ENCODE assay signal across 8 mouse cellular contexts in the genomic region with DNA sequence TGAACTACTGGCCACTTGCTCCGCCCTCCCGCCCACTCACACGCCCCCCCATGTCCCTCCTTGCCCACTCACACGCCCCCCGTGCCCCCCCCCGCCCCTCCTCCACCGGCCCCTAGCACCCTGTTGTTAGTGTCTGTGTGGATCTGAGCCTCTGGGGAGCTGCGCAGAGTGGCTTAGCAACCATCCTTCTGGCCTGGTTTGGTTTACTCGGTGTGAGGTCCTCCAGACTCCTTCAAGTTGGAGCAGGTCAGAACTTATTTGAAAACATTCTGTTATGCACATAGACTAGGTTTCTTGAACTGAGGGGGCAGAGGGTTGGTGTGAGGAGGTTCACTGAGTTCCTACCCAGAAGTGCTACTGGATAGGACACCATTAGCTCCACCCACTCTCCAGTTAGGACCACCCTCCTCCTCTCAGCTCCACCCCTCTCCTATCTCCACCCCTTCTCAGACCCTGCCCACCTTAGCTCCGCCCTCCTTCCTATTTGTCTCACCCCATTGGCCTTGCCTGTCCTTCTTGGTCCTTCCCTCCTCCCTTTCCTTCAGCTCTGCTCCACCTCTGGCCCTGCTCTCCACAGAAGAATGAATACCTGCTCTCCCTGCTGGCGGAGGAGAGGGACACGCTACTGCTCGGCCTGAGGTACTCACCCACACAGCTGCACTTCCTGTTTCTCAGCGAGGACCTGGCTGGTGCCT. TPM values are rescaled to one million over a fixed set of nuclear protein-coding genes. Genes with fewer than 3 reads are reported as not detected.
DNase-seq lines count a peak whose midpoint lies in the region; ATAC-seq and TF ChIP-seq lines count a peak whose summit lies in the region.

No protein-coding gene starts in this region.

- H3K4me3 ChIP-seq in heart, embryonic 14.5 days (ENCODE audit: control insufficient read depth in 1 of 2, insufficient read depth in 1 of 2, low read depth in 1 of 2, low read length in 2 of 2): no peak overlapping the region
- H3K4me3 ChIP-seq in stomach, embryonic 16.5 days (replicated peaks; ENCODE audit: low read length): peak overlapping the region; percentile 35
- H3K4me3 ChIP-seq in left cerebral cortex, adult 2 months: no peak overlapping the region

- H3K27ac ChIP-seq in heart, embryonic 14.5 days (replicated peaks in 1 of 2; ENCODE audit: control insufficient read depth in 1 of 2, insufficient read depth in 1 of 2, low read depth in 2 of 2, low read length in 2 of 2): no peak overlapping the region
- H3K27ac ChIP-seq in stomach, embryonic 16.5 days (ENCODE audit: low read length): peak overlapping the region; percentile 25; the same call in 1 of the 2 replicates
- no peak overlapping the region for H3K27ac ChIP-seq in left cerebral cortex, adult 2 months

- peak; percentile 74 to 80 for DNase-seq in adrenal gland, adult (ENCODE audit: inconsistent age in 2 of 2, low spot score in 1 of 2)
- DNase-seq in adrenal gland, postnatal 4 days (ENCODE audit: low spot score in 2 of 2): no peak
- DNase-seq in cerebellum, adult 9-10 months: peak; percentile 47
- peak; percentile 67 to 72 for DNase-seq in kidney, postnatal 36 days
- no peak for DNase-seq in left cerebral cortex, adult 2 months (ENCODE audit: extremely low spot score in 1 of 2, low spot score in 2 of 2)

- no peak for ATAC-seq in heart, embryonic 14.5 days (ENCODE audit: insufficient number of reproducible peaks, insufficient read depth, low FRiP score, low read depth)
- peak; percentile 99 for ATAC-seq in megakaryocyte-erythroid progenitor cell, adult 5-6 weeks (replicated peaks; ENCODE audit: low FRiP score, low TSS enrichment, poor library complexity, severe bottlenecking)
- ATAC-seq in stomach, embryonic 16.5 days (ENCODE audit: insufficient read depth, low FRiP score): peak; percentile 93

- no peaks in the 10 kb centered on the region for H3K27me3 ChIP-seq in heart, embryonic 14.5 days (ENCODE audit: control insufficient read depth, insufficient read depth, low read length)
- H3K27me3 ChIP-seq in stomach, embryonic 16.5 days (ENCODE audit: control insufficient read depth, insufficient read depth, low read length): no peaks in the 10 kb centered on the region

- no peaks in the 10 kb centered on the region; a peak in 1 of 4 replicates for H3K4me1 ChIP-seq in heart, embryonic 14.5 days (ENCODE audit: control insufficient read depth in 2 of 2, insufficient read depth in 2 of 2, low read length in 2 of 2)
- no peaks in the 10 kb centered on the region for H3K4me1 ChIP-seq in stomach, embryonic 16.5 days (ENCODE audit: control insufficient read depth, insufficient read depth, low read length)

- TF ChIP-seq CTCF in left cerebral cortex, adult 2 months (IDR thresholded peaks at IDR 0.05): no peak

- intact Hi-C loops in left cerebral cortex, adult 2 months (cut with DNase I): loop anchor here (5.0 kb wide), 1 partner anchor 67 kb away; the partner anchor contains the start of genes Gm19668 and Gm9639

- peak overlapping the region; percentile 31; the same call in 1 of the 2 replicates for H3K4me2 ChIP-seq in heart, embryonic 14.5 days (ENCODE audit: low read length)
- peak overlapping the region; percentile 51 for H3K4me2 ChIP-seq in stomach, embryonic 16.5 days (ENCODE audit: low read depth, low read length)

- no peak overlapping the region for H3K9ac ChIP-seq in heart, embryonic 14.5 days (ENCODE audit: low read length)
- peak overlapping the region; percentile 60 for H3K9ac ChIP-seq in stomach, embryonic 16.5 days (ENCODE audit: low read length)

- no peaks in the 10 kb centered on the region for H3K36me3 ChIP-seq in heart, embryonic 14.5 days (ENCODE audit: control insufficient read depth, insufficient read depth, low read length)
- no peaks in the 10 kb centered on the region for H3K36me3 ChIP-seq in stomach, embryonic 16.5 days (ENCODE audit: control insufficient read depth, insufficient read depth, low read length)

- WGBS in heart, embryonic 14.5 days: 28% methylated on average over 14 of the region's 14 CpGs
- WGBS in stomach, embryonic 16.5 days: 37% methylated on average over 14 of the region's 14 CpGs

- H3K9me3 ChIP-seq in heart, embryonic 14.5 days (ENCODE audit: control insufficient read depth, low read length): no peaks in the 10 kb centered on the region
- no peaks in the 10 kb centered on the region for H3K9me3 ChIP-seq in stomach, embryonic 16.5 days (replicated peaks; ENCODE audit: control insufficient read depth, low read length)

RNA-seq across cellular contexts. Expression of gene Gm3285, which starts 2.4 kb away (rescaled TPM):
- not detected for total RNA-seq in adrenal gland, postnatal 4 days (2021)
- polyA plus RNA-seq in heart, embryonic 14.5 days (2014; fragmentation: Nextera tagmentation; extraction: Ambion mirVana): not detected in 2 replicates
- not detected in 2 replicates for total RNA-seq in megakaryocyte-erythroid progenitor cell, adult 5-6 weeks (2014; fragmentation: Nextera tagmentation)
- not detected in 2 replicates for total RNA-seq in megakaryocyte-erythroid progenitor cell, adult 5-6 weeks (2017)
- not detected in 2 replicates for polyA plus RNA-seq in stomach, embryonic 16.5 days (2015; fragmentation: Nextera tagmentation; extraction: Ambion mirVana)
- not detected for total RNA-seq in left cerebral cortex, adult 2 months (2021)

RNA-seq across cellular contexts. Expression of gene Gm10318, which starts 11.6 kb away (rescaled TPM):
- not detected for total RNA-seq in adrenal gland, postnatal 4 days (2021)
- not detected in 2 replicates for polyA plus RNA-seq in heart, embryonic 14.5 days (2014; fragmentation: Nextera tagmentation; extraction: Ambion mirVana)
- not detected in 2 replicates for total RNA-seq in megakaryocyte-erythroid progenitor cell, adult 5-6 weeks (2014; fragmentation: Nextera tagmentation)
- not detected in 2 replicates for total RNA-seq in megakaryocyte-erythroid progenitor cell, adult 5-6 weeks (2017)
- polyA plus RNA-seq in stomach, embryonic 16.5 days (2015; fragmentation: Nextera tagmentation; extraction: Ambion mirVana): not detected in 2 replicates
- not detected for total RNA-seq in left cerebral cortex, adult 2 months (2021)

RNA-seq across cellular contexts. Expression of gene Gm36176, which starts 17.6 kb away (rescaled TPM):
- not detected for total RNA-seq in adrenal gland, postnatal 4 days (2021)
- not detected in 2 replicates for polyA plus RNA-seq in heart, embryonic 14.5 days (2014; fragmentation: Nextera tagmentation; extraction: Ambion mirVana)
- total RNA-seq in megakaryocyte-erythroid progenitor cell, adult 5-6 weeks (2014; fragmentation: Nextera tagmentation): not detected in 2 replicates
- total RNA-seq in megakaryocyte-erythroid progenitor cell, adult 5-6 weeks (2017): not detected in 2 replicates
- polyA plus RNA-seq in stomach, embryonic 16.5 days (2015; fragmentation: Nextera tagmentation; extraction: Ambion mirVana): not detected in 2 replicates
- not detected for total RNA-seq in left cerebral cortex, adult 2 months (2021)

RNA-seq across cellular contexts. Expression of gene Krtap10-10, which starts 28.5 kb away (rescaled TPM):
- not detected for total RNA-seq in adrenal gland, postnatal 4 days (2021)
- polyA plus RNA-seq in heart, embryonic 14.5 days (2014; fragmentation: Nextera tagmentation; extraction: Ambion mirVana): not detected in 2 replicates
- not detected in 2 replicates for total RNA-seq in megakaryocyte-erythroid progenitor cell, adult 5-6 weeks (2014; fragmentation: Nextera tagmentation)
- total RNA-seq in megakaryocyte-erythroid progenitor cell, adult 5-6 weeks (2017): not detected in 2 replicates
- polyA plus RNA-seq in stomach, embryonic 16.5 days (2015; fragmentation: Nextera tagmentation; extraction: Ambion mirVana): not detected in 2 replicates
- total RNA-seq in left cerebral cortex, adult 2 months (2021): not detected

RNA-seq across cellular contexts. Expression of gene Krtap10-4, which starts 37.3 kb away (rescaled TPM):
- total RNA-seq in adrenal gland, postnatal 4 days (2021): not detected
- polyA plus RNA-seq in heart, embryonic 14.5 days (2014; fragmentation: Nextera tagmentation; extraction: Ambion mirVana): not detected in 2 replicates
- total RNA-seq in megakaryocyte-erythroid progenitor cell, adult 5-6 weeks (2014; fragmentation: Nextera tagmentation): not detected in 2 replicates
- not detected in 2 replicates for total RNA-seq in megakaryocyte-erythroid progenitor cell, adult 5-6 weeks (2017)
- not detected in 2 replicates for polyA plus RNA-seq in stomach, embryonic 16.5 days (2015; fragmentation: Nextera tagmentation; extraction: Ambion mirVana)
- not detected for total RNA-seq in left cerebral cortex, adult 2 months (2021)

Comparison
In these comparisons a context has a peak if more than half of its experiments do, and no peak if none do; other contexts are left out.
1. DNase-seq: peak in adrenal gland, adult (2 of 2), cerebellum, adult 9-10 months (single experiment) and kidney, postnatal 36 days (2 of 2); none in adrenal gland, postnatal 4 days (0 of 2) and left cerebral cortex, adult 2 months (0 of 2).